Mouse (Mus musculus) embryo, embryonic 9.5 days (tissue): ENCODE results near the gene Rasgrp3.
"Not testable (repeated sequence)": the region's sequence is repeated elsewhere in the genome, so short reads cannot be mapped to it uniquely, and the experiment has no call there.

Experiments used
- DNase-seq: peaks from one replicate; pipeline ENCODE4 v3.0.0-alpha.2; 2017; ENCODE audit errors: extremely low spot score

The Rasgrp3 gene

DNA sequence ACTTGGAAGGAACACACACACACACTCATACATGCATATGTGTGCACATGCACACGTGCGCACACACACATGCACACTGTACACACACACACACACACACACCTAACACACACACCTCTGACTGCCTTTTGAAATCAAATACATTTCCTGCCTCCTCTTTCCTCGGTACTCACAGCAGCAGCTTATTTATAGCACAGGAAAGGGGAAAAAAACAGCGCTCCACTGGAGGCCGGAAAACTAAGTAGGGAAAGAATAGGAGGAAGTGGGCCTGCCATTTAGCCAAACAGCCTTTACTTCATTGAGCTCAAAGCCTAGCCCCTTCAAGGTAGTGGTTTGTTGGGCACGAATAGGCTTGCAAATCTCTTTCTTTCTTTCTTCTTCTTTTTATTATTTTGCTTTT, at the start of gene Rasgrp3:
Rasgrp3 (plus strand) TSS at position 298 of the 400 bp plus-strand sequence.
- no peak for DNase-seq

GRCm38 (mm10) chr17:75388402-75388801, 47.3 kb upstream of the Rasgrp3 start:
- DNase-seq, result no peak

GRCm38 (mm10) chr17:75390142-75390541, 45.6 kb upstream of the Rasgrp3 start:
- DNase-seq, result no peak

DNA sequence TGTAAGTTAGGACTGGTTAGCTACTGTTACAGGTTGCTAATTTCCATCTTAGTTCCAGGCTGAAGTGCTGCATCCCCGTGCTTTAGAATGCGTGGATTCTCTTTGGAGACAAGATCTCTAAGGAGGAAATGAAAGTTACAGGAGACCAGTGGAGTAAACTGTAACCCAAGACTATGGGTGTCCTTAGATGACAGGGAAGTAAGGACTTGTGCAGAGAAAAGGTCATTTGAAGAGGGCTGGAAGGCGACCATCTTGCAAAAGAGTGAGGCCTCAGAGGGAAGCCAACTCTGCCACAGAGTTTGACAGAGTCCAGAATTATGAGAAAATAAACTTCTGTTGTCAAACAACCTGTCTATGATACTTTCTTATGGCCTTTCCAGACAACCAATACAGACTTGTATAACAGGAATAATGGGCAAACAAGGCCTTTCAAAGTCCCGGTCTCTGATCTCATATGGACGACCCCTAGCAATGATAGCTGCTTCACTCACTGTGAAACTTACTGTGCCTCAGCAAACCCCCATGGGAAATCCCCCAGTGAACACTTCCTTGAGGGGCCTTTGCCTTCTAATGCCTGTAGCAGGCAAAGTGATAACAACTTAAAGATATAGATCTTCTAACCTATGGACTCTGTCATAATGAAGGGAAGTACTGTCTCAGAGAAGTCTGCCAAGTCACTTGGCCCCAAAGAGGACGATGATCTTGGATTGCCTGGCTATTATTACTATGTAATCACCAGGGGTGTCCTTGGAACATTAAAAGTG, 44.1 kb upstream of the Rasgrp3 start:
- DNase-seq, result no peak

GRCm38 (mm10) chr17:75406405-75406804, 29.3 kb upstream of the Rasgrp3 start:
- DNase-seq, result no peak

GRCm38 (mm10) chr17:75416861-75417260, 18.8 kb upstream of the Rasgrp3 start:
- no peak for DNase-seq

DNA sequence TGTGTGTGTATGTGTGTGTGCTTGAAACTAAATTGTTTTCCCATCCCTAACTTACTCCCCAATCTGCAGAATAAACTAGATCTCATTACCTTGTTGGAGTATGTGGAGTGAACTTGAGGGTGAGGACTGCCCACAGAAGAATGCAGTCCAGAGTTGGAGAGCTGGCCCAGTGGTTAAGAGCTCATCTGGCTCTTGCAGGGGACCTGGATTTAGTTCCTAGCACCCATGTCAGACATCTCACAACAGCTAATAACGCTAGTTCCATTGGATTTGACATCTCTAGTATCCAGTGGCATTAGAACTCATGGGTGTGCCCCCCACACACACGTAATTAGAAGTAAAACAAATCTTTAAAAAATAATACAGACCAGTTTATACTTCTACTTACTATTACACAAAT, 1.5 kb upstream of the Rasgrp3 start:
- no peak for DNase-seq

DNA sequence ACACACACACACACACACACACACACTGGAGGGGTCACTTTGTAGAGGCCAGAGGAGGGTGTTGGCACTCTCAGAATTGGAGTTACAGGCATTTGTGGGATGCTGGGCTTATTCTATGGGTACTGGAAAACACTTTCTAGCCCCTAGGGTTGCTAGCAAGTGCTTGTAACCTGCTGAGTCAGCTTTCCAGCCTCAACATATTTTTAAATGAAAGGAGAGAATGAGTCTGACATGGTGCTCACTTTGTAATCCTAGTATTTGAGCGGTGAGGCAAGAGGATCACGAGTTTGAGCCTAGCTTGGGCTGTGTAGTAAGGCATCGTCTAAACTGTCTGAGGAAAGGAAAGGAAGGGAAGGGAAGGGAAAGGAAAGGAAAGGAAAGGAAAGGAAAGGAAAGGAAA, 825 bp upstream of the Rasgrp3 start:
- no peak for DNase-seq

GRCm38 (mm10) chr17:75436095-75436494, 399 bp downstream of the Rasgrp3 start:
- DNase-seq, result no peak

GRCm38 (mm10) chr17:75436819-75437218, 1.1 kb downstream of the Rasgrp3 start:
- no peak for DNase-seq

GRCm38 (mm10) chr17:75437239-75437750, 1.6 kb downstream of the Rasgrp3 start:
- no peak for DNase-seq

DNA sequence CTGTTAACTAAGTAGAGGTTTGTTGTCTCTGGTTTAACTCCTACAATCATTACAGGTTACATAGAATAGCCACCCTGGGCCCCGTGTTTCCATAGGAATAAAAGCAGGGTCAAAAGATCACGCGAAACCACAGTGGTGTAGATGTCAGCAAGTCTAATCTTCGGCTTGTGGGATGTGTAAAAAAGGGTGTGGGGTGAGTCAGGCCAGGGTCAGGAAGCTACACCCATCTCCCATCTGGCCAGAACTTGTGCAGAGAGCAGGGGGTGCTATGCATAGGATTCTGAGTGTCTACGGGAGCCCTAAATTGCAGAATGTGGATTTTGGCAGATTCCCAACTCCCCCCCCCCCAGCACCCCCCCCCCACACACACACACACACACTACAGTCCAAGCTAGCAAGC, 2.5 kb downstream of the Rasgrp3 start:
- DNase-seq, result no peak

- no peak for DNase-seq
Measured at GRCm38 (mm10) chr17:75439062-75439461, 3.4 kb downstream of the Rasgrp3 start.

GRCm38 (mm10) chr17:75440619-75441018, 4.9 kb downstream of the Rasgrp3 start:
- DNase-seq, result no peak

DNA sequence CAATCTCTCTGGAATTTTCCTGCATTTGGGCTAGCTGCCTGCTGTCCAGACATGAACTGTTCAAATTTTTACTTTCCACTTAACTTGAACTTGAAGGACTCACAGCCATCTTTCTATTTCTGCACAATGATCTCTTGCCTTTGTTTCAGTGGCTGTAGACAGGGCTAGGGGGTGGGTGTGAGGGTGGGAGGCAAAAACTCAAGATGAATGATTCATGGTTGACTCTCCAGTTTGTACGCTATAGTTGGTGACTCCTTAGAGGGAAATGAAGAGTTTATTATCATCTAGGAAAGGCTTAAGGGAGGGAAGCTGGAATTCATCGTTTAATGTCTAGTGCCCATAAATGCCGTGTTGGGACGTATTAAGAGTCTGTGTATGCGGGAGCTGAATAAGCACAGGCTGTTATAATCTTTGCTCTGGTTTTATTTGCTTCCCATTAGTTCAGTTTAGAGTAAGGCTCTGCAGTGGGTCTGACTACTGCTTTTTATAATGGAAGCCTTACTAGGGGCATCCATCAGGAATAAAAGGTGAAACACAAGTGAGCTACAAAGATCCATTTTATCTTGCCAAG, 5.6 kb downstream of the Rasgrp3 start:
- no peak for DNase-seq

DNA sequence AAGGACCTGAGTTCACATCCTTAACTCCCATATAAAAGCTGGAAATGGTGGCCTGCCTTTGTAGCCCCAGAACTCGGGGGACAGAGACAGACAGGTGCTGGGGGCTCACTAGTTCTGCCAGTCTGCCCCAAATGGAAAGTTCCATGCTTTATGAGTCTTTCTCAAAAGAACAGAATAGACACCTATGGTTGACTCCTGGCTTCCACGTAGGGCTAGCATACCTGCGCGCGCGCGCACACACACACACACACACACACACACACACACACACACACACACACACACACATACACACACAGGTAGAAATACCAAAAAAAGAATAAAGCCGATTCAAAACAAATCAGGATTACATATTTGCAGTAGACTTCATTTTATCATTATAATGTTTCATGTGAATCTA, 6.7 kb downstream of the Rasgrp3 start:
- DNase-seq, result no peak

- DNase-seq, result no peak
Measured at GRCm38 (mm10) chr17:75443064-75443621, 7.4 kb downstream of the Rasgrp3 start.

- DNase-seq, result no peak
Measured at GRCm38 (mm10) chr17:75448257-75448656, 12.6 kb downstream of the Rasgrp3 start.

GRCm38 (mm10) chr17:75449022-75449421, 13.3 kb downstream of the Rasgrp3 start:
- DNase-seq, result no peak

DNA sequence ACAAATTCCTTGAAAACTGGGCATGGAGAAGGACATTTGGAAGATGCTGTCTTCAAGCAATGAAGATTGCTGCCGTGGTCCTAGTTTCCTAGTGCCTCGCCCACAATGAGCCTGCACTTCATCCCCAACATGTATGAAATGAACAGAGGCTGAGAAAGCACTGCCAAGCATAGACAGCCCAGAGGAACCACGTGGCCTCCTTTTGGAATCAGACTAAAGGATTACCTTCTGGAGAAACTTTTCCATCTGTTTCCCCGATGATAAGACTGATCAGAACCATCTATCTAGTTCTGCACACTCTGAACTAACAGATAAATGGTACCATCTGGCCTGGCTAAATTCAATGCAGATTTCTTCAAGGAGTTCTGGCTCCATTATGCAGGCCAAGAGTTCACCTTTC, 16.6 kb downstream of the Rasgrp3 start:
- no peak for DNase-seq

DNA sequence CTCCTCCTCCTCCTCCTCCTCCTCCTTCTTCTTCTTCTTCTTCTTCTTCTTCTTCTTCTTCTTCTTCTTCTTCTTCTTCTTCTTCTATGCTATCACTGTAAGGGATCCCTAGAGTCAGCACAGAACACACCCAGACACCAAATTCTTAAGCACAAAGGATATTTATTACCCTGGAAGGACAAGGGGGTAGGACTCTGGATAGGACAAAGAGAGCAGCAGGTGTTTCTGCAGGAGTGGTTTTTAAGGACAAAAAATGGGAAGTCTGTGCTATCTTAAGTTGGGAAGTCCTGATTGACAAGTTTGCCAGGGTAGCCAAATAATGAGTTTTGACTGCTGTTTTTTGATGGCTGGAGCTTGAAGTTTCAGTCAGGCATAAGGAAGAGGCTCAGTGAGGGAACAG, 17.9 kb downstream of the Rasgrp3 start:
- no peak for DNase-seq

DNA sequence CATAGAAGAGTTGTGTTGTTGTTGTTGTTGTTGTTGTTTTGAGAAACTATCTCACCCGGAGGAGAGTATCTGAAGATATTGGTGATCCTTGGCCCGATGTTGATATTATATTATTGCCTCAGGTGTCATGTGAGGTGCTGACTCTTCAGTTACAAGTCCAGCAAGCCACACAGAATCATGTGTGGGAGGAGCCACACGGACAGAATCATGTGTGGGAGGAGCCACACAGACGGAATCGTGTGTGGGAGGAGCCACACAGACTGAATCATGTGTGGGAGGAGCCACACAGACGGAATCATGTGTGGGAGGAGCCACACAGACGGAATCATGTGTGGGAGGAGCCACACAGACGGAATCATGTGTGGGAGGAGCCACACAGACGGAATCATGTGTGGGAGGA, 20.4 kb downstream of the Rasgrp3 start:
- not testable (repeated sequence) for DNase-seq

DNA sequence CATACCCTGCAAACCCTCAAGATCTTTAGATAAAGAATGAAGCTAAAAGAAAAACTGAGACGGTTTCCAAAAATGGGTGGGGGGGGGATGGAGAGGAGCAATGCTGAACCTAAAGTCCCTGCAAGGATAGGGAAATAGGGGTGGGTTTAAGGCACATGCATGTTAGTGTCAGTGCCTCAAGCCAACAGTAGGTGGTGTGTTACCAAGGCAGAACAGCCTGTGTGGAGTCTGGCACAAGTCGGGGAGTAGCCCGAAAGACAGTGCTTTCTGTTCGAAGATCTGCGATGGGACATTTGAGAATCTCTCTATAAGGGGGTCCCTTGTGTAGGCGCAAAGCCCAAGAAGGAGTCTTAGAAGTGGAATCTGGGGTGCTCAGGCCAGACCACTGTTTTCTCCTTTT, 24.9 kb downstream of the Rasgrp3 start:
- DNase-seq, result no peak
